Mouse (Mus musculus): ENCODE measurements at regions not wholly inside any gene's neighbourhood (a gene's known extent, or its start where the extent isn't known, plus 50 kb on each side); places are given as distances from the start of the nearest gene placed in this dataset.

GRCm38 (mm10) chr2:139298541-139299152, 195.1 kb upstream of the Sptlc3 start:
- H3K4me2 ChIP-seq = no peak overlapping the region
- no peak for ATAC-seq (replicated peaks; ENCODE audit: insufficient number of reproducible peaks, insufficient read depth, low FRiP score, low read depth)
- H3K27me3 ChIP-seq = no peaks in the 10 kb centered on the region
- no peak overlapping the region for H3K9ac ChIP-seq
- no peaks in the 10 kb centered on the region for H3K4me1 ChIP-seq (replicated peaks)
- H3K4me3 ChIP-seq = no peak overlapping the region
- 50% methylated on average over 6 of the region's 6 CpGs for WGBS
- no peaks in the 10 kb centered on the region for H3K36me3 ChIP-seq
- H3K9me3 ChIP-seq (replicated peaks) = no peaks in the 10 kb centered on the region
- H3K27ac ChIP-seq = no peak overlapping the region

- Histone ChIP-seq H3K4me3 (no peak overlapping the region), H3K4me2 (no peak overlapping the region), H3K36me3 (no peaks in the 10 kb centered on the region), H3K27ac (no peak overlapping the region), H3K27me3 (no peaks in the 10 kb centered on the region), H3K9ac (no peak overlapping the region), H3K9me3 (replicated peaks) (no peaks in the 10 kb centered on the region), H3K4me1 (replicated peaks) (no peaks in the 10 kb centered on the region)
- ATAC-seq (replicated peaks; ENCODE audit: insufficient number of reproducible peaks, insufficient read depth, low FRiP score, low read depth) = no peak
- 72% methylated on average over 1 of the region's 1 CpGs for WGBS
Measured at GRCm38 (mm10) chr2:139311401-139311812, 182.3 kb upstream of the Sptlc3 start.

- Histone ChIP-seq H3K27ac (no peak overlapping the region), H3K4me2 (no peak overlapping the region), H3K27me3 (no peaks in the 10 kb centered on the region), H3K4me3 (no peak overlapping the region), H3K4me1 (replicated peaks) (no peaks in the 10 kb centered on the region), H3K9ac (no peak overlapping the region), H3K36me3 (no peaks in the 10 kb centered on the region), H3K9me3 (replicated peaks) (no peaks in the 10 kb centered on the region)
- no peak for ATAC-seq (replicated peaks; ENCODE audit: insufficient number of reproducible peaks, insufficient read depth, low FRiP score, low read depth)
- WGBS = 70% methylated on average over 4 of the region's 4 CpGs
Measured at GRCm38 (mm10) chr2:139312053-139312452, 181.7 kb upstream of the Sptlc3 start.

GRCm38 (mm10) chr2:139322509-139322908, 171.2 kb upstream of the Sptlc3 start:
- H3K9ac ChIP-seq = no peak overlapping the region
- no peaks in the 10 kb centered on the region for H3K27me3 ChIP-seq
- ATAC-seq (replicated peaks; ENCODE audit: insufficient number of reproducible peaks, insufficient read depth, low FRiP score, low read depth) = no peak
- H3K4me1 ChIP-seq (replicated peaks) = no peaks in the 10 kb centered on the region
- no peak overlapping the region for H3K27ac ChIP-seq
- no peaks in the 10 kb centered on the region for H3K36me3 ChIP-seq
- H3K9me3 ChIP-seq (replicated peaks) = no peaks in the 10 kb centered on the region
- WGBS = 43% methylated on average over 2 of the region's 2 CpGs
- no peak overlapping the region for H3K4me3 ChIP-seq
- H3K4me2 ChIP-seq = no peak overlapping the region

- H3K36me3 ChIP-seq = no peaks in the 10 kb centered on the region
- H3K9ac ChIP-seq = no peak overlapping the region
- no peaks in the 10 kb centered on the region for H3K4me1 ChIP-seq (replicated peaks)
- H3K4me2 ChIP-seq = no peak overlapping the region
- no peak overlapping the region for H3K4me3 ChIP-seq
- H3K27ac ChIP-seq = no peak overlapping the region
- no peaks in the 10 kb centered on the region for H3K27me3 ChIP-seq
- no peaks in the 10 kb centered on the region for H3K9me3 ChIP-seq (replicated peaks)
- no peak for ATAC-seq (replicated peaks; ENCODE audit: insufficient number of reproducible peaks, insufficient read depth, low FRiP score, low read depth)
- 76% methylated on average over 3 of the region's 3 CpGs for WGBS
Measured at GRCm38 (mm10) chr2:139325501-139325900, 168.2 kb upstream of the Sptlc3 start.

- H3K9ac ChIP-seq = no peak overlapping the region
- H3K4me3 ChIP-seq = no peak overlapping the region
- no peaks in the 10 kb centered on the region for H3K36me3 ChIP-seq
- H3K9me3 ChIP-seq (replicated peaks) = no peaks in the 10 kb centered on the region
- 78% methylated on average over 1 of the region's 1 CpGs for WGBS
- no peak overlapping the region for H3K27ac ChIP-seq
- H3K4me1 ChIP-seq (replicated peaks) = no peaks in the 10 kb centered on the region
- ATAC-seq (replicated peaks; ENCODE audit: insufficient number of reproducible peaks, insufficient read depth, low FRiP score, low read depth) = no peak
- H3K4me2 ChIP-seq = no peak overlapping the region
- no peaks in the 10 kb centered on the region for H3K27me3 ChIP-seq
Measured at GRCm38 (mm10) chr2:139334681-139335080, 159.0 kb upstream of the Sptlc3 start.

GRCm38 (mm10) chr2:139338240-139338639, 155.5 kb upstream of the Sptlc3 start:
- H3K4me2 ChIP-seq = no peak overlapping the region
- ATAC-seq (replicated peaks; ENCODE audit: insufficient number of reproducible peaks, insufficient read depth, low FRiP score, low read depth) = no peak
- H3K4me3 ChIP-seq = no peak overlapping the region
- no peak overlapping the region for H3K27ac ChIP-seq
- no peak overlapping the region for H3K9ac ChIP-seq
- H3K4me1 ChIP-seq (replicated peaks) = no peaks in the 10 kb centered on the region
- no peaks in the 10 kb centered on the region for H3K27me3 ChIP-seq
- no peaks in the 10 kb centered on the region for H3K36me3 ChIP-seq
- WGBS = 75% methylated on average over 4 of the region's 4 CpGs
- H3K9me3 ChIP-seq (replicated peaks) = no peaks in the 10 kb centered on the region

GRCm38 (mm10) chr2:139356280-139357010, 137.3 kb upstream of the Sptlc3 start:
- Histone ChIP-seq H3K9ac (no peak overlapping the region), H3K4me3 (no peak overlapping the region), H3K4me1 (replicated peaks) (no peaks in the 10 kb centered on the region), H3K27ac (no peak overlapping the region), H3K9me3 (replicated peaks) (no peaks in the 10 kb centered on the region), H3K36me3 (no peaks in the 10 kb centered on the region), H3K4me2 (no peak overlapping the region), H3K27me3 (no peaks in the 10 kb centered on the region)
- 74% methylated on average over 3 of the region's 3 CpGs for WGBS
- ATAC-seq (replicated peaks; ENCODE audit: insufficient number of reproducible peaks, insufficient read depth, low FRiP score, low read depth) = no peak

- no peak for ATAC-seq (replicated peaks; ENCODE audit: insufficient number of reproducible peaks, insufficient read depth, low FRiP score, low read depth)
- 85% methylated on average over 1 of the region's 1 CpGs for WGBS
Measured at GRCm38 (mm10) chr2:139362245-139362847, 131.4 kb upstream of the Sptlc3 start.

GRCm38 (mm10) chr2:139370070-139370469, 123.6 kb upstream of the Sptlc3 start:
- Histone ChIP-seq H3K4me3 (no peak overlapping the region), H3K27ac (no peak overlapping the region), H3K27me3 (no peaks in the 10 kb centered on the region), H3K4me1 (replicated peaks) (no peaks in the 10 kb centered on the region), H3K9ac (no peak overlapping the region), H3K9me3 (replicated peaks) (no peaks in the 10 kb centered on the region), H3K4me2 (no peak overlapping the region), H3K36me3 (no peaks in the 10 kb centered on the region)
- 23% methylated on average over 1 of the region's 1 CpGs for WGBS
- no peak for ATAC-seq (replicated peaks; ENCODE audit: insufficient number of reproducible peaks, insufficient read depth, low FRiP score, low read depth)

More at GRCm38 (mm10) chr2:139362245-139362847, 131.4 kb upstream of the Sptlc3 start:
- Histone ChIP-seq H3K4me1 (replicated peaks) (no peaks in the 10 kb centered on the region), H3K36me3 (no peaks in the 10 kb centered on the region), H3K27me3 (no peaks in the 10 kb centered on the region), H3K27ac (no peak overlapping the region), H3K9ac (no peak overlapping the region), H3K9me3 (replicated peaks) (no peaks in the 10 kb centered on the region), H3K4me2 (no peak overlapping the region), H3K4me3 (no peak overlapping the region)

- H3K4me3 ChIP-seq = no peak overlapping the region
- 75% methylated on average over 6 of the region's 6 CpGs for WGBS
- H3K4me1 ChIP-seq (replicated peaks) = no peaks in the 10 kb centered on the region
- no peaks in the 10 kb centered on the region for H3K27me3 ChIP-seq
- ATAC-seq (replicated peaks; ENCODE audit: insufficient number of reproducible peaks, insufficient read depth, low FRiP score, low read depth) = no peak
- H3K4me2 ChIP-seq = no peak overlapping the region
- no peak overlapping the region for H3K27ac ChIP-seq
- no peaks in the 10 kb centered on the region for H3K9me3 ChIP-seq (replicated peaks)
- no peaks in the 10 kb centered on the region for H3K36me3 ChIP-seq
- no peak overlapping the region for H3K9ac ChIP-seq
Measured at GRCm38 (mm10) chr2:139380285-139380684, 113.4 kb upstream of the Sptlc3 start.
